Mouse (Mus musculus) bone marrow macrophage, adult 2 months (primary cell): ENCODE data around the gene Vmn1r227. TPM values are rescaled to one million over a fixed set of nuclear protein-coding genes. Genes with fewer than 3 reads are reported as not detected.

Experiments used
- H3K27ac ChIP-seq: 2 replicates; pipeline ENCODE4 v1.5.1; 2012; ENCODE audit warnings: low read depth, low read length; ENCODE audit not compliant: insufficient read depth
- H3K4me1 ChIP-seq: 2 replicates; pipeline ENCODE4 v1.6.1; 2012; ENCODE audit warnings: low read length; ENCODE audit not compliant: control insufficient read depth, insufficient read depth
- H3K4me3 ChIP-seq: 2 replicates; pipeline ENCODE4 v1.5.1; 2012; ENCODE audit warnings: mild to moderate bottlenecking, low read length, moderate library complexity; ENCODE audit not compliant: insufficient read depth
- CTCF ChIP-seq: IDR thresholded peaks from 2 replicates; pipeline ENCODE4 v1.5.1; 2012; ENCODE audit warnings: low read depth, mild to moderate bottlenecking, low read length, moderate library complexity
- POLR2A ChIP-seq: IDR thresholded peaks from 2 replicates; pipeline ENCODE4 v1.6.1; 2012; ENCODE audit warnings: mild to moderate bottlenecking, low read depth, low read length, borderline replicate concordance
- polyA plus RNA-seq: library from polyadenylated mRNA; stranded (reverse); fragments of >200 nt; gene quantifications from 2 replicates; pipeline ENCODE4 v1.2.4, GENCODE M21; 2012; ENCODE audit not compliant: missing spikeins, insufficient read depth, insufficient read length

Gene Vmn1r227
- 0.11 and 0.20 TPM in 2 replicates for polyA plus RNA-seq

DNA sequence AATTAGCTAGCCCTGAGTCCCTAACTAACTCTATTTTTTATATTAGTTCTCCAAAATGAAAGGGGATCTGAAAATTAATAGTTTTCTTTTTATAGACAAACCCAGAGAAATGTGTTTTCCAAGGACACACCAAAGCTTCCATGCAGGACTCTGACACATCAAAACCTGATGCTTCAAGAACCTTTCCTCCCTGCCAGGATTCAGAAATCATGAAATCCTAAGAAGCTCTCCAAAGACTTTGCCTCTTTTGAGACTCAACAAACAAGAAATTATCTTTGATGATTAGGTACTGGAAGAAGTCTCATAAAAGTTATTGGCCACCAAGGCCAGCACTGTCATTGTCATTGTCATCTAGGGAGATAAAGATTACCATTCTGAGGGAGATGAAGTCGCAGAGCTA lies at the start of gene Vmn1r227:
Gene Vmn1r227, plus strand, starts transcription at position 301 of the 400 bp plus-strand sequence.
- no peak within 1 kb of the TSS for H3K27ac ChIP-seq
- no peak within 1 kb of the TSS for H3K4me3 ChIP-seq
- TF ChIP-seq CTCF (no peak), POLR2A (no peak)
- no peaks in the 10 kb centered on the region for H3K4me1 ChIP-seq

DNA sequence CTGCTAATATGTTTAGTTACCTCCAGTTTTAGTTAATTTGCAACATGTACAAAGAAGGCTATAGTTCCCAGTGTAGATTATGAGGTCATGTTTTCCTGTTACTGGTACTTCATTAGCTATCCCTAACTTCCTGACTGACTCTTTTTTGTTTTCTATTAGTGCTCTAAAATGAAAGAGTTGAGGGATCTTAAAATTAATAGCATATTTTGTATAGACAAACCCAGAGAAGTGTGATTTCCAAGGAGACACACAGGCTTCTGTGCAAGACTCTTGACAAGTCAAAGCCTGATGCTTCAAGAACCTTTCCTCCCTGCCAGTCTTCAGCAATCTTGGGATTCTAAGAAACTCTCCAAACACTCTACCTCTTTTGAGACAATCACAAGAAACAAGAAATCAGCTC lies 47.1 kb upstream of the Vmn1r227 start, which contains the start of gene Vmn1r226:
Gene Vmn1r226, plus strand, starts transcription at position 301 of the 400 bp plus-strand sequence.
- H3K4me3 ChIP-seq: no peak within 1 kb of the TSS
- no peak within 1 kb of the TSS for H3K27ac ChIP-seq
- H3K4me1 ChIP-seq: no peaks in the 10 kb centered on the region
- no peak for TF ChIP-seq POLR2A
- no peak for TF ChIP-seq CTCF

DNA sequence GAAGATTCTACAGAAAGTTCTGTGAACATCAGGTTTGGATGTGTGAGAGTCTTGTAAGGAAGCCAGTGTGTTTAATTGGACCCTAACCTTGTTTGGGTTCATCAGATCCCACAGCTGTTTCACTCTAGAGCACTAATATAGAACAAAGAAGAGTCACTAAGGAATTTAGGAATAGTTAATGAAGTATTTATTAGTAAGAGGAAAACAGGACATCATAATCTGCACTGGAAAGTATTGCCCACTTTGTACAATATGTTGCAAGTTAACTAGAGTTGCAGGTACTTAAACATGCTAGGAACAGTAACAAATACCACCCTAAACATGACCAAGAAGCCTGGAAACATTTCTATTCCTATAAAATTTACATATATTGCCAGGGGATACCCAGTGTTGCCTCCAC lies 56.4 kb downstream of the Vmn1r227 start, which contains the start of gene Vmn1r228:
Gene Vmn1r228, minus strand, starts transcription at position 101 of the 400 bp plus-strand sequence.
- H3K4me3 ChIP-seq: no peak within 1 kb of the TSS
- no peak for TF ChIP-seq CTCF
- no peak for TF ChIP-seq POLR2A

More for the DNA sequence above, 56.4 kb downstream of the Vmn1r227 start, which contains the start of gene Vmn1r228:
- Histone ChIP-seq H3K4me1 (no peaks in the 10 kb centered on the region), H3K27ac (no peak within 1 kb of the TSS)

Other genes with a start within 250 kb of the Vmn1r227 start
- gene Vmn2r108, start 248.5 kb upstream of the Vmn1r227 start, polyA plus RNA-seq: not detected in 2 replicates
- not detected in 2 replicates for gene Vmn1r225, start 231.7 kb upstream of the Vmn1r227 start, polyA plus RNA-seq
- gene Vmn2r109, start 165.1 kb upstream of the Vmn1r227 start, polyA plus RNA-seq: not detected in 2 replicates
- not detected in 2 replicates for gene Vmn2r110, start 133.4 kb upstream of the Vmn1r227 start, polyA plus RNA-seq
- gene Fpr-rs3, start 105.0 kb upstream of the Vmn1r227 start, polyA plus RNA-seq: not detected in 2 replicates
- not detected in 2 replicates for gene Vmn1r226, start 47.0 kb upstream of the Vmn1r227 start, polyA plus RNA-seq
- not detected in 2 replicates for gene Vmn1r228, start 56.3 kb downstream of the Vmn1r227 start, polyA plus RNA-seq
- 0.17 TPM in 1 of 2 replicates, not detected in the other for gene Vmn1r229, start 81.7 kb downstream of the Vmn1r227 start, polyA plus RNA-seq
- gene Vmn1r230, start 110.6 kb downstream of the Vmn1r227 start, polyA plus RNA-seq: 0.09 TPM in 1 of 2 replicates, not detected in the other
- gene Vmn1r231, start 175.2 kb downstream of the Vmn1r227 start, polyA plus RNA-seq: not detected in 2 replicates
- gene Vmn1r232, start 189.9 kb downstream of the Vmn1r227 start, polyA plus RNA-seq: not detected in 2 replicates
- gene Ppp2r1a, start 215.5 kb downstream of the Vmn1r227 start, polyA plus RNA-seq: 193 and 210 TPM in 2 replicates